Mouse (Mus musculus) erythroblast, embryonic 14.5 days (primary cell): ENCODE results near the gene Mme.

Experiments
- GATA1 ChIP-seq: IDR thresholded peaks from 2 replicates; pipeline ENCODE4 v1.6.1; 2012; ENCODE audit warnings: low read length, inconsistent platforms, mixed read lengths
- TAL1 ChIP-seq: IDR thresholded peaks from 3 replicates; pipeline ENCODE4 v1.6.1; 2012; ENCODE audit warnings: low read length, inconsistent platforms, mixed read lengths

DNA sequence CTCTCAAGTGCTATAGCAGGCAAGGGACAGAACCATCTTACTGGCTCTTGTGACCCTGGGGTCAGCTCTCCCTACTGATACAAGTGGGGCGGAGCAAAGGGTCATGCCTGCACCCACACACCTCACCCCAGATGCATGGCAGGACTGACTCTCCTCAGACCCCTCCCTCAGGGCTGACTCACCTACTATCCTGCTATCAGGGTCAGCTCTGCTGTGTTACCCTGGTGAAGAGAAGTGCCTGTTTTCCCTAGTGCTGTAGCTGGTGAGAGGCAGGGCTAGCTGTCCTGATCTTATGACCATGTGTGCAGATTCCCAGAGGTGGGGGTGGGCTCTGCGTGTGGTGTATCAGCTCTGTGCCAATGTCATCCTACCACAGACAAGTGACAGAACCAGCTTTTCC is 30.8 kb downstream of the Mme start:
- TF ChIP-seq GATA1: no peak
- no peak for TF ChIP-seq TAL1
